Mouse (Mus musculus) neutrophil, adult 83 days (primary cell): ENCODE data around the gene Tac1. TPM values are rescaled to one million over a fixed set of nuclear protein-coding genes. Genes with fewer than 3 reads are reported as not detected.

Experiments
- total RNA-seq, 2 experiments: library from RNA; stranded (reverse); gene quantifications; one replicate each; pipeline ENCODE4 v1.2.4; 2023

Gene Tac1
- total RNA-seq = not detected

GRCm38 (mm10) chr6:7554829-7555391 lies at the start of gene Tac1:
Gene Tac1 (plus strand): TSS chr6:7554879.

Other genes with a start within 250 kb of the Tac1 start
- gene Asns, start 138.4 kb downstream of the Tac1 start, total RNA-seq = 10 to 100 TPM; 38.4 to 40.9 TPM